Mouse (Mus musculus) forebrain, embryonic 13.5 days (tissue): ENCODE measurements around the gene Sh3bp4. TPM values are rescaled to one million over a fixed set of nuclear protein-coding genes. Genes with fewer than 3 reads are reported as not detected.

ENCODE experiments used
- ATAC-seq: fragments of 200-750 bp; cut with Nextera tagmentation; 2 replicates; pipeline ENCODE4 v1.8.0; 2017
- H3K27ac ChIP-seq: fragments of 300-500 bp; sonication (generic); 2 replicates; pipeline ENCODE4 v1.5.1; 2015; ENCODE audit warnings: inconsistent platforms, mild to moderate bottlenecking, moderate library complexity
- H3K27me3 ChIP-seq: fragments of 300-500 bp; sonication (generic); 2 replicates; pipeline ENCODE4 v1.6.1; 2015; ENCODE audit warnings: mild to moderate bottlenecking, inconsistent platforms
- H3K36me3 ChIP-seq: fragments of 300-500 bp; sonication (generic); 2 replicates; pipeline ENCODE4 v1.6.1; 2015; ENCODE audit warnings: mild to moderate bottlenecking, inconsistent platforms; ENCODE audit not compliant: poor library complexity, severe bottlenecking
- H3K4me1 ChIP-seq: fragments of 300-500 bp; sonication (generic); 2 replicates; pipeline ENCODE4 v1.6.1; 2015; ENCODE audit warnings: inconsistent platforms
- H3K4me2 ChIP-seq: fragments of 300-500 bp; sonication (generic); 2 replicates; pipeline ENCODE4 v1.6.1; 2015; ENCODE audit warnings: inconsistent platforms, mild to moderate bottlenecking, moderate library complexity
- H3K4me3 ChIP-seq: fragments of 300-500 bp; sonication (generic); 2 replicates; pipeline ENCODE4 v1.5.1; 2015; ENCODE audit warnings: mild to moderate bottlenecking, inconsistent platforms
- H3K9ac ChIP-seq: fragments of 300-500 bp; sonication (generic); 2 replicates; pipeline ENCODE4 v1.6.1; 2015; ENCODE audit warnings: mild to moderate bottlenecking, inconsistent platforms
- H3K9me3 ChIP-seq: fragments of 300-500 bp; sonication (generic); replicated peaks from 2 replicates; pipeline ENCODE4 v1.6.1; 2016; ENCODE audit warnings: inconsistent platforms
- WGBS: fragments of 180-500 bp; shearing (Covaris S2); methylation state at CpG from one replicate; pipeline ENCODE4 v1.1.7; 2015; 5-methylcytosine and 5-hydroxymethylcytosine counted together
- polyA plus RNA-seq: library from polyadenylated mRNA; unstranded; fragments of >200 nt; fragmentation: Nextera tagmentation; extraction: Ambion mirVana; gene quantifications from 2 replicates; pipeline ENCODE4 v1.2.1, GENCODE M21; 2015

Sh3bp4 gene
- polyA plus RNA-seq, 1 experiment from 2014 or later, result 16.1 TPM

- Histone ChIP-seq H3K9me3 (no peaks in the 10 kb centered on the region), H3K27ac (no peak overlapping the region), H3K4me2 (no peak overlapping the region), H3K4me3 (no peak overlapping the region), H3K4me1 (0 out of 2 replicates have a peak, but pooled peaks cover 5% of the 10 kb centered on the region), H3K36me3 (no peaks in the 10 kb centered on the region), H3K9ac (no peak overlapping the region), H3K27me3 (no peaks in the 10 kb centered on the region)
- WGBS, result 94% methylated on average over 10 of the region's 10 CpGs
- ATAC-seq, result no peak
Observed at GRCm38 (mm10) chr1:89042956-89043355, 27.3 kb upstream of the Sh3bp4 start.

GRCm38 (mm10) chr1:89045403-89045802, 24.8 kb upstream of the Sh3bp4 start:
- H3K27me3 ChIP-seq, result no peaks in the 10 kb centered on the region
- no peak overlapping the region for H3K9ac ChIP-seq
- no peak overlapping the region for H3K27ac ChIP-seq
- WGBS, result 69% methylated on average over 8 of the region's 8 CpGs
- no peaks in the 10 kb centered on the region for H3K4me1 ChIP-seq
- H3K4me2 ChIP-seq, result no peak overlapping the region
- H3K9me3 ChIP-seq, result no peaks in the 10 kb centered on the region
- no peak overlapping the region for H3K4me3 ChIP-seq
- no peaks in the 10 kb centered on the region for H3K36me3 ChIP-seq
- no peak for ATAC-seq

- ATAC-seq, result no peak
- 82% methylated on average over 4 of the region's 4 CpGs for WGBS
Observed at GRCm38 (mm10) chr1:89049506-89049905, 20.7 kb upstream of the Sh3bp4 start.

GRCm38 (mm10) chr1:89056175-89056574, 14.0 kb upstream of the Sh3bp4 start:
- no peaks in the 10 kb centered on the region for H3K36me3 ChIP-seq
- ATAC-seq, result no peak
- no peaks in the 10 kb centered on the region for H3K4me1 ChIP-seq
- H3K27me3 ChIP-seq, result no peaks in the 10 kb centered on the region
- H3K4me2 ChIP-seq, result no peak overlapping the region
- no peak overlapping the region for H3K9ac ChIP-seq
- H3K9me3 ChIP-seq, result peaks cover 5% of the 10 kb centered on the region; the same call in 1 of the 2 replicates
- H3K27ac ChIP-seq, result no peak overlapping the region
- no peak overlapping the region for H3K4me3 ChIP-seq
- 42% methylated on average over 1 of the region's 1 CpGs for WGBS

More at GRCm38 (mm10) chr1:89049506-89049905, 20.7 kb upstream of the Sh3bp4 start:
- Histone ChIP-seq H3K27me3 (no peaks in the 10 kb centered on the region), H3K9ac (no peak overlapping the region), H3K36me3 (no peaks in the 10 kb centered on the region), H3K4me1 (no peaks in the 10 kb centered on the region), H3K9me3 (no peaks in the 10 kb centered on the region), H3K4me3 (no peak overlapping the region), H3K27ac (no peak overlapping the region), H3K4me2 (no peak overlapping the region)

GRCm38 (mm10) chr1:89057430-89057829, 12.8 kb upstream of the Sh3bp4 start:
- H3K9me3 ChIP-seq, result peaks cover 5% of the 10 kb centered on the region; the same call in 1 of the 2 replicates
- ATAC-seq, result no peak
- WGBS, result 82% methylated on average over 3 of the region's 3 CpGs

GRCm38 (mm10) chr1:89058011-89058410, 12.2 kb upstream of the Sh3bp4 start:
- Histone ChIP-seq H3K9ac (no peak overlapping the region), H3K27ac (no peak overlapping the region), H3K4me3 (no peak overlapping the region), H3K36me3 (no peaks in the 10 kb centered on the region), H3K9me3 (peaks cover 5% of the 10 kb centered on the region; the same call in 1 of the 2 replicates), H3K27me3 (no peaks in the 10 kb centered on the region), H3K4me2 (no peak overlapping the region), H3K4me1 (no peaks in the 10 kb centered on the region)
- 95% methylated on average over 1 of the region's 1 CpGs for WGBS
- no peak for ATAC-seq

More at GRCm38 (mm10) chr1:89057430-89057829, 12.8 kb upstream of the Sh3bp4 start:
- H3K4me2 ChIP-seq, result no peak overlapping the region
- H3K4me1 ChIP-seq, result no peaks in the 10 kb centered on the region
- no peaks in the 10 kb centered on the region for H3K27me3 ChIP-seq
- H3K9ac ChIP-seq, result no peak overlapping the region
- no peak overlapping the region for H3K4me3 ChIP-seq
- H3K36me3 ChIP-seq, result no peaks in the 10 kb centered on the region
- no peak overlapping the region for H3K27ac ChIP-seq

- H3K9ac ChIP-seq, result no peak overlapping the region
- no peak overlapping the region for H3K4me3 ChIP-seq
- no peak overlapping the region for H3K27ac ChIP-seq
- H3K27me3 ChIP-seq, result no peaks in the 10 kb centered on the region
- 86% methylated on average over 4 of the region's 4 CpGs for WGBS
- H3K4me2 ChIP-seq, result no peak overlapping the region
- H3K4me1 ChIP-seq, result no peaks in the 10 kb centered on the region
- ATAC-seq, result no peak
- H3K36me3 ChIP-seq, result no peaks in the 10 kb centered on the region
- H3K9me3 ChIP-seq, result peaks cover 2% of the 10 kb centered on the region; the same call in 1 of the 2 replicates
Observed at GRCm38 (mm10) chr1:89062977-89063376, 7.2 kb upstream of the Sh3bp4 start.

GRCm38 (mm10) chr1:89063800-89064199, 6.4 kb upstream of the Sh3bp4 start:
- 93% methylated on average over 3 of the region's 3 CpGs for WGBS
- H3K4me2 ChIP-seq, result no peak overlapping the region
- H3K27me3 ChIP-seq, result no peaks in the 10 kb centered on the region
- 0 out of 2 replicates have a peak, but pooled peaks cover 1% of the 10 kb centered on the region for H3K4me1 ChIP-seq
- H3K27ac ChIP-seq, result no peak overlapping the region
- no peaks in the 10 kb centered on the region for H3K9me3 ChIP-seq
- H3K4me3 ChIP-seq, result no peak overlapping the region
- ATAC-seq, result no peak
- no peak overlapping the region for H3K9ac ChIP-seq
- H3K36me3 ChIP-seq, result no peaks in the 10 kb centered on the region

- Histone ChIP-seq H3K27me3 (no peaks in the 10 kb centered on the region), H3K4me2 (peak overlapping the region; percentile 77), H3K9me3 (no peaks in the 10 kb centered on the region), H3K4me1 (peaks cover 40% of the 10 kb centered on the region), H3K4me3 (no peak overlapping the region), H3K27ac (no peak overlapping the region), H3K36me3 (no peaks in the 10 kb centered on the region), H3K9ac (no peak overlapping the region)
- ATAC-seq, result no peak
- 65% methylated on average over 5 of the region's 5 CpGs for WGBS
Observed at GRCm38 (mm10) chr1:89068812-89069211, 1.4 kb upstream of the Sh3bp4 start.

GRCm38 (mm10) chr1:89069479-89070102, 624 bp upstream of the Sh3bp4 start:
- H3K9me3 ChIP-seq, result no peaks in the 10 kb centered on the region
- H3K4me1 ChIP-seq, result peaks cover 41% of the 10 kb centered on the region
- WGBS, result 2% methylated on average over 25 of the region's 25 CpGs
- H3K27ac ChIP-seq, result peak overlapping the region; percentile 72; the same call in 1 of the 2 replicates
- H3K9ac ChIP-seq, result peak overlapping the region; percentile 80
- H3K4me3 ChIP-seq, result peak overlapping the region; percentile 88
- no peaks in the 10 kb centered on the region for H3K27me3 ChIP-seq
- peak; percentile 34 for ATAC-seq
- H3K4me2 ChIP-seq, result peak overlapping the region; percentile 77
- H3K36me3 ChIP-seq, result no peaks in the 10 kb centered on the region

- no peaks in the 10 kb centered on the region for H3K9me3 ChIP-seq
- WGBS, result under 1% methylated on average over 28 of the region's 28 CpGs
- peak overlapping the region; percentile 88 for H3K4me3 ChIP-seq
- peak overlapping the region; percentile 77 for H3K4me2 ChIP-seq
- peak; percentile 22 for ATAC-seq
- no peaks in the 10 kb centered on the region for H3K36me3 ChIP-seq
- peak overlapping the region; percentile 72 for H3K27ac ChIP-seq
- no peaks in the 10 kb centered on the region for H3K27me3 ChIP-seq
- H3K4me1 ChIP-seq, result peaks cover 46% of the 10 kb centered on the region
- peak overlapping the region; percentile 80 for H3K9ac ChIP-seq
Observed at GRCm38 (mm10) chr1:89070871-89071361, 701 bp downstream of the Sh3bp4 start.

- Histone ChIP-seq H3K36me3 (no peaks in the 10 kb centered on the region), H3K27me3 (no peaks in the 10 kb centered on the region), H3K9me3 (no peaks in the 10 kb centered on the region), H3K9ac (peak overlapping the region; percentile 80), H3K27ac (peak overlapping the region; percentile 78), H3K4me3 (peak overlapping the region; percentile 88), H3K4me2 (peak overlapping the region; percentile 77), H3K4me1 (peaks cover 46% of the 10 kb centered on the region)
- no peak for ATAC-seq
- 3% methylated on average over 15 of the region's 15 CpGs for WGBS
Observed at GRCm38 (mm10) chr1:89071371-89072142, 1.3 kb downstream of the Sh3bp4 start.
